Mouse (Mus musculus) olfactory bulb, adult 2 months (tissue): ENCODE data around the gene Gm826. TPM values are rescaled to one million over a fixed set of nuclear protein-coding genes. Genes with fewer than 3 reads are reported as not detected.

Source experiments
- H3K27ac ChIP-seq: fragments of 200-500 bp; 2 replicates; pipeline ENCODE4 v1.5.1; 2012; ENCODE audit warnings: low read depth, low read length; ENCODE audit not compliant: insufficient read depth
- H3K4me1 ChIP-seq: fragments of 200-500 bp; 2 replicates; pipeline ENCODE4 v1.6.1; 2012; ENCODE audit warnings: low read length; ENCODE audit not compliant: control insufficient read depth, insufficient read depth
- H3K4me3 ChIP-seq: fragments of 200-500 bp; 2 replicates; pipeline ENCODE4 v1.5.1; 2012; ENCODE audit warnings: mild to moderate bottlenecking, low read depth, low read length, moderate library complexity; ENCODE audit not compliant: insufficient read depth
- CTCF ChIP-seq: fragments of 200-500 bp; IDR thresholded peaks from 2 replicates; pipeline ENCODE4 v1.5.1; 2012; ENCODE audit warnings: low read depth, mild to moderate bottlenecking, low read length, moderate library complexity; ENCODE audit not compliant: insufficient read depth
- POLR2A ChIP-seq: fragments of 200-500 bp; IDR thresholded peaks from 2 replicates; pipeline ENCODE4 v1.6.1; 2012; ENCODE audit warnings: mild to moderate bottlenecking, low read depth, low read length, moderate library complexity; ENCODE audit not compliant: insufficient read depth
- WGBS: fragments of 180-500 bp; shearing (Covaris S2); methylation state at CpG from one replicate; pipeline ENCODE4 v1.1.7; 2018; 5-methylcytosine and 5-hydroxymethylcytosine counted together
- polyA plus RNA-seq: library from polyadenylated mRNA; stranded (reverse); fragments of >200 nt; gene quantifications from 2 replicates; pipeline ENCODE4 v1.2.4, GENCODE M21; 2012; ENCODE audit warnings: low replicate concordance; ENCODE audit not compliant: missing spikeins, insufficient read depth, insufficient read length

Gm826 gene
- polyA plus RNA-seq, 1 experiment = not detected

GRCm38 (mm10) chr2:160339595-160339994, 5.6 kb upstream of the Gm826 start:
- Histone ChIP-seq H3K4me3 (no peak overlapping the region), H3K4me1 (no peaks in the 10 kb centered on the region), H3K27ac (no peak overlapping the region)
- no peak for TF ChIP-seq CTCF
- TF ChIP-seq POLR2A = no peak
- 96% methylated on average over 5 of the region's 5 CpGs for WGBS

- 0 out of 2 replicates have a peak, but pooled peaks cover 3% of the 10 kb centered on the region for H3K4me1 ChIP-seq
- 79% methylated on average over 2 of the region's 2 CpGs for WGBS
- no peak overlapping the region for H3K27ac ChIP-seq
- no peak for TF ChIP-seq CTCF
- TF ChIP-seq POLR2A = no peak
- no peak overlapping the region for H3K4me3 ChIP-seq
Measured at GRCm38 (mm10) chr2:160336053-160336452, 2.1 kb upstream of the Gm826 start.

- WGBS = 64% methylated on average over 1 of the region's 1 CpGs
- Histone ChIP-seq H3K4me3 (no peak overlapping the region), H3K27ac (no peak overlapping the region), H3K4me1 (0 out of 2 replicates have a peak, but pooled peaks cover 3% of the 10 kb centered on the region)
- TF ChIP-seq CTCF (no peak), POLR2A (no peak)
Measured at GRCm38 (mm10) chr2:160335043-160335442, 1.1 kb upstream of the Gm826 start.

- H3K4me1 ChIP-seq = peaks cover 7% of the 10 kb centered on the region; the same call in 1 of the 2 replicates
- 94% methylated on average over 12 of the region's 12 CpGs for WGBS
- TF ChIP-seq POLR2A (no peak), CTCF (no peak)
- H3K4me3 ChIP-seq = no peak overlapping the region
- H3K27ac ChIP-seq = no peak overlapping the region
Measured at GRCm38 (mm10) chr2:160332516-160333325, 1.2 kb downstream of the Gm826 start.

GRCm38 (mm10) chr2:160328886-160329285, 5.1 kb downstream of the Gm826 start:
- Histone ChIP-seq H3K4me3 (no peak overlapping the region), H3K27ac (no peak overlapping the region), H3K4me1 (peaks cover 9% of the 10 kb centered on the region; the same call in 1 of the 2 replicates)
- 52% methylated on average over 9 of the region's 9 CpGs for WGBS
- no peak for TF ChIP-seq CTCF
- no peak for TF ChIP-seq POLR2A

GRCm38 (mm10) chr2:160327716-160328115, 6.2 kb downstream of the Gm826 start:
- peaks cover 9% of the 10 kb centered on the region; the same call in 1 of the 2 replicates for H3K4me1 ChIP-seq
- WGBS = 90% methylated on average over 4 of the region's 4 CpGs
- no peak overlapping the region for H3K27ac ChIP-seq
- TF ChIP-seq CTCF (no peak), POLR2A (no peak)
- no peak overlapping the region for H3K4me3 ChIP-seq

- no peak overlapping the region for H3K27ac ChIP-seq
- H3K4me1 ChIP-seq = peaks cover 9% of the 10 kb centered on the region; the same call in 1 of the 2 replicates
- no peak for TF ChIP-seq POLR2A
- no peak for TF ChIP-seq CTCF
- WGBS = 60% methylated on average over 4 of the region's 4 CpGs
- no peak overlapping the region for H3K4me3 ChIP-seq
Measured at GRCm38 (mm10) chr2:160327167-160327566, 6.8 kb downstream of the Gm826 start.

- H3K4me3 ChIP-seq = no peak overlapping the region
- peaks cover 11% of the 10 kb centered on the region for H3K4me1 ChIP-seq
- H3K27ac ChIP-seq = no peak overlapping the region
- 93% methylated on average over 6 of the region's 6 CpGs for WGBS
- TF ChIP-seq POLR2A (no peak), CTCF (no peak)
Measured at GRCm38 (mm10) chr2:160325105-160325644, 8.8 kb downstream of the Gm826 start.

- H3K27ac ChIP-seq = no peak overlapping the region
- TF ChIP-seq CTCF (no peak), POLR2A (no peak)
- H3K4me3 ChIP-seq = no peak overlapping the region
- peaks cover 2% of the 10 kb centered on the region; the same call in 1 of the 2 replicates for H3K4me1 ChIP-seq
- 62% methylated on average over 4 of the region's 4 CpGs for WGBS
Measured at GRCm38 (mm10) chr2:160321829-160322228, 12.1 kb downstream of the Gm826 start.
